10 mouse cellular contexts compared by ENCODE assay signal in genomic region chr8:13204371-13205140, GRCm38 (mm10). TPM values are rescaled to one million over a fixed set of nuclear protein-coding genes. Genes with fewer than 3 reads are reported as not detected.
DNase-seq lines count a peak whose midpoint lies in the region; ATAC-seq and TF ChIP-seq lines count a peak whose summit lies in the region.
"Had no signal": no experiment of that assay in that cellular context is flagged by ENCODE, and none has a peak within 500 bp of the region (broad histone marks: within the 10 kb centered on the region; RNA-seq: fewer than 3 reads in every experiment).

No protein-coding gene starts in this region.

- H3K9ac ChIP-seq in lung, embryonic 15.5 days = no peak overlapping the region
- no peak overlapping the region for H3K9ac ChIP-seq in midbrain, embryonic 11.5 days (ENCODE audit: low read length)

- 53% methylated on average over 12 of the region's 12 CpGs for WGBS in lung, embryonic 15.5 days
- 72% methylated on average over 12 of the region's 12 CpGs for WGBS in midbrain, embryonic 11.5 days

- ATAC-seq in lung, embryonic 15.5 days (ENCODE audit: borderline replicate concordance, extremely low read depth, low FRiP score, low TSS enrichment) = no peak
- no peak for ATAC-seq in midbrain, embryonic 11.5 days (ENCODE audit: low FRiP score)

- peak overlapping the region; percentile 54 for H3K4me3 ChIP-seq in erythroblast, embryonic 14.5 days (replicated peaks)
- H3K4me3 ChIP-seq in lung, embryonic 15.5 days = no peak overlapping the region
- no peak overlapping the region for H3K4me3 ChIP-seq in left cerebral cortex, adult 2 months
- H3K4me3 ChIP-seq in midbrain, embryonic 11.5 days (ENCODE audit: low read depth, low read length) = no peak overlapping the region

- peaks cover 95% of the 10 kb centered on the region for H3K4me1 ChIP-seq in erythroblast, embryonic 14.5 days (ENCODE audit: control insufficient read depth)
- H3K4me1 ChIP-seq in lung, embryonic 15.5 days = peaks cover 13% of the 10 kb centered on the region; the same call in 1 of the 2 replicates
- H3K4me1 ChIP-seq in midbrain, embryonic 11.5 days (ENCODE audit: control insufficient read depth, insufficient read depth, low read length) = peaks cover 6% of the 10 kb centered on the region; the same call in 1 of the 2 replicates

- peaks cover 11% of the 10 kb centered on the region for H3K27me3 ChIP-seq in erythroblast, embryonic 14.5 days (ENCODE audit: control insufficient read depth)
- peaks cover 36% of the 10 kb centered on the region for H3K27me3 ChIP-seq in lung, embryonic 15.5 days
- peaks cover 18% of the 10 kb centered on the region for H3K27me3 ChIP-seq in midbrain, embryonic 11.5 days (ENCODE audit: control insufficient read depth, insufficient read depth, low read length)

- peak; percentile 23 to 53 for DNase-seq in gastrocnemius, adult 8-10 months (ENCODE audit: low spot score in 2 of 2)
- DNase-seq in gastrocnemius, postnatal 4 days (ENCODE audit: low spot score in 2 of 2) = no peak
- peak; percentile 90 for DNase-seq in 416B (ENCODE audit: low read depth)
- no peak for DNase-seq in cerebellum, adult 8-10 months
- no peak for DNase-seq in left cerebral cortex, adult 2 months (ENCODE audit: extremely low spot score in 1 of 2, low spot score in 2 of 2)
- no peak for DNase-seq in midbrain, embryonic 11.5 days (ENCODE audit: low spot score, missing footprints)

- TF ChIP-seq CTCF in left cerebral cortex, adult 2 months (IDR thresholded peaks at IDR 0.05) = no peak

- H3K4me2 ChIP-seq in lung, embryonic 15.5 days = no peak overlapping the region
- H3K4me2 ChIP-seq in midbrain, embryonic 11.5 days = no peak overlapping the region

- intact Hi-C loops in left cerebral cortex, adult 2 months (cut with DNase I) = no loop called here

- H3K9me3 ChIP-seq in erythroblast, embryonic 14.5 days (ENCODE audit: control insufficient read depth, low read length) = peaks cover 5% of the 10 kb centered on the region
- no peaks in the 10 kb centered on the region for H3K9me3 ChIP-seq in lung, embryonic 15.5 days
- no peaks in the 10 kb centered on the region for H3K9me3 ChIP-seq in midbrain, embryonic 11.5 days (ENCODE audit: control insufficient read depth, low read length)

- peak overlapping the region; percentile 29; the same call in 1 of the 2 replicates for H3K27ac ChIP-seq in lung, embryonic 15.5 days
- H3K27ac ChIP-seq in left cerebral cortex, adult 2 months = no peak overlapping the region
- H3K27ac ChIP-seq in midbrain, embryonic 11.5 days (ENCODE audit: low read depth, low read length) = no peak overlapping the region

- peaks cover 48% of the 10 kb centered on the region for H3K36me3 ChIP-seq in erythroblast, embryonic 14.5 days (ENCODE audit: control insufficient read depth)
- no peaks in the 10 kb centered on the region for H3K36me3 ChIP-seq in lung, embryonic 15.5 days
- no peaks in the 10 kb centered on the region for H3K36me3 ChIP-seq in midbrain, embryonic 11.5 days (ENCODE audit: control insufficient read depth, insufficient read depth, low read length)

RNA-seq across cellular contexts. Expression of gene Grtp1, which starts 4.1 kb away (rescaled TPM):
- total RNA-seq in gastrocnemius, adult 8-10 months (2022) = 10 to 100 TPM in 3 of 4 experiments, 1 to 10 TPM in 1; 9.3 to 14.1 (median 11.8) TPM
- 10 to 100 TPM in 1 of 2 experiments, 1 to 10 TPM in 1; 8.2 to 10.6 TPM for total RNA-seq in gastrocnemius, postnatal 4 days (2021)
- polyA plus RNA-seq in erythroblast, embryonic 14.5 days (2012) = 1.5 and 2.9 TPM in 2 replicates
- polyA plus RNA-seq in lung, embryonic 15.5 days (2015; fragmentation: Nextera tagmentation; extraction: Ambion mirVana) = 6.2 and 6.6 TPM in 2 replicates
- total RNA-seq in left cerebral cortex, adult 2 months (2021) = 1 to 10 TPM; 3.1 to 5.0 TPM
- polyA plus RNA-seq in midbrain, embryonic 11.5 days (2014; fragmentation: Nextera tagmentation; extraction: Ambion mirVana) = 20.9 and 22.0 TPM in 2 replicates

RNA-seq across cellular contexts. Expression of gene Lamp1, which starts 45.6 kb away (rescaled TPM):
- total RNA-seq in gastrocnemius, adult 8-10 months (2022) = 100 to 1,000 TPM; 405 to 451 (median 426) TPM
- total RNA-seq in gastrocnemius, postnatal 4 days (2021) = 100 to 1,000 TPM; 265 to 276 TPM
- 11.0 and 19.7 TPM in 2 replicates for polyA plus RNA-seq in erythroblast, embryonic 14.5 days (2012)
- 318 and 321 TPM in 2 replicates for polyA plus RNA-seq in lung, embryonic 15.5 days (2015; fragmentation: Nextera tagmentation; extraction: Ambion mirVana)
- 100 to 1,000 TPM; 251 to 255 TPM for total RNA-seq in left cerebral cortex, adult 2 months (2021)
- 274 and 282 TPM in 2 replicates for polyA plus RNA-seq in midbrain, embryonic 11.5 days (2014; fragmentation: Nextera tagmentation; extraction: Ambion mirVana)

RNA-seq across cellular contexts. Expression of gene Adprhl1, which starts 49.4 kb away (rescaled TPM):
- 10 to 100 TPM; 50.0 to 62.3 (median 56.3) TPM for total RNA-seq in gastrocnemius, adult 8-10 months (2022)
- 10 to 100 TPM; 78.0 to 80.2 TPM for total RNA-seq in gastrocnemius, postnatal 4 days (2021)
- polyA plus RNA-seq in erythroblast, embryonic 14.5 days (2012) = not detected in 2 replicates
- 3.4 and 6.0 TPM in 2 replicates for polyA plus RNA-seq in lung, embryonic 15.5 days (2015; fragmentation: Nextera tagmentation; extraction: Ambion mirVana)
- 1 to 10 TPM; 1.4 to 1.7 TPM for total RNA-seq in left cerebral cortex, adult 2 months (2021)
- polyA plus RNA-seq in midbrain, embryonic 11.5 days (2014; fragmentation: Nextera tagmentation; extraction: Ambion mirVana) = not detected in 2 replicates
- total RNA-seq: common myeloid progenitor, adult 5-6 weeks had no signal
- polyA plus RNA-seq: stomach, embryonic 14.5 days had no signal

Comparison
In these comparisons a context has a peak if more than half of its experiments do, and no peak if none do; other contexts are left out.
1. DNase-seq: peak in gastrocnemius, adult 8-10 months (2 of 2) and 416B (single experiment); none in gastrocnemius, postnatal 4 days (0 of 2), cerebellum, adult 8-10 months (single experiment), left cerebral cortex, adult 2 months (0 of 2) and midbrain, embryonic 11.5 days (single experiment).
2. RNA of gene Adprhl1, which starts 49.4 kb away (total RNA-seq): 78.0 to 80.2 TPM in gastrocnemius, postnatal 4 days and 50.0 to 62.3 TPM in gastrocnemius, adult 8-10 months; 1.4 to 1.7 TPM in left cerebral cortex, adult 2 months; every median in the first group is over 10 times any median in the second.